Mouse (Mus musculus) CH12.LX (cell line): Measurements from ENCODE around the gene Nxn.

Experiments used
- CTCF ChIP-seq, 2 experiments: IDR thresholded peaks in 1 of 2; conservative IDR thresholded peaks in 1 of 2; 2 replicates each; pipeline ENCODE4 v1.5.1; 2011 to 2012; ENCODE audit warnings: low read depth in 2 of 2, low read length in 2 of 2, improper control_type of control experiment in 1 of 2, inconsistent platforms in 1 of 2, mild to moderate bottlenecking in 1 of 2, moderate library complexity in 1 of 2
- E2F4 ChIP-seq: IDR thresholded peaks from 2 replicates; pipeline ENCODE4 v1.6.1; 2011; ENCODE audit warnings: low read depth, low read length, improper control_type of control experiment; ENCODE audit not compliant: insufficient replicate concordance
- EP300 ChIP-seq: IDR thresholded peaks from 2 replicates; pipeline ENCODE4 v1.6.1; 2011; ENCODE audit warnings: low read length, improper control_type of control experiment
- HCFC1 ChIP-seq: IDR thresholded peaks from 2 replicates; pipeline ENCODE4 v1.6.1; 2012; ENCODE audit warnings: low read depth, mild to moderate bottlenecking, inconsistent platforms, low read length, improper control_type of control experiment
- MXI1 ChIP-seq: IDR thresholded peaks from 2 replicates; pipeline ENCODE4 v1.6.1; 2011; ENCODE audit warnings: mild to moderate bottlenecking, low read depth, low read length, improper control_type of control experiment
- POLR2A ChIP-seq: IDR thresholded peaks from 2 replicates; pipeline ENCODE4 v1.6.1; 2011; ENCODE audit warnings: low read depth, mild to moderate bottlenecking, improper control_type of control experiment, low read length

DNA sequence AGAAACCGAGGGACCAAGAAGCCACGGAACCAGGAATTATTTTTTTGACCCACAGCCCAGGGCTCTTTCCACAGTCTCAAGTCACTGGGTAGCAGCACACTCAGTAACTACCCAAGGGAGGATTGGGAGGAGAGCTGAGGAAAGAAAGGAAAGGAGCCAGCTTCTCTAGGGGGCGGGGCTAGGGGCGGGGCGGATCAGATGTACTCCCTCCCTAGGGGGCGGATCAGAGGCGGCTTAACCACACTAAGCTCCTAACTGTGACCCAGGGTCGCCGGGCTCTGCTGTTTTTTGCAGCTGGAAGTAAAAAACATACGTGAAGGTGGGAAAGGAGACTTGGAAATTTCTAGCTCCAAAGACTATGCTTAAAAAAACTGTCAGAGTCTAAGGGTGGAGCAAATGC is 47.3 kb upstream of the Nxn start:
- TF ChIP-seq POLR2A (no peak), MXI1 (no peak), EP300 (no peak), HCFC1 (no peak), CTCF (conservative IDR thresholded peaks at IDR 0.05 in 1 of 2, IDR thresholded peaks at IDR 0.05 in 1 of 2; ENCODE audit: low read depth in 2 of 2, low read length in 2 of 2) (no peak), E2F4 (no peak)
